Mouse (Mus musculus): ENCODE data around the gene Gca. TPM values are rescaled to one million over a fixed set of nuclear protein-coding genes. Genes with fewer than 3 reads are reported as not detected.

Gca gene
- polyA plus RNA-seq, 1 experiment from 2014 or later, result 3.9 TPM

- H3K4me3 ChIP-seq (ENCODE audit: low read depth, low read length), result no peak overlapping the region
- H3K9me3 ChIP-seq (replicated peaks; ENCODE audit: control insufficient read depth, low read length, poor library complexity, severe bottlenecking), result no peaks in the 10 kb centered on the region
- no peak overlapping the region for H3K27ac ChIP-seq (ENCODE audit: low read length)
- H3K4me1 ChIP-seq (ENCODE audit: control insufficient read depth, insufficient read depth, low read length), result no peaks in the 10 kb centered on the region
- no peaks in the 10 kb centered on the region for H3K36me3 ChIP-seq (ENCODE audit: control insufficient read depth, insufficient read depth, low read length)
- 91% methylated on average over 2 of the region's 2 CpGs for WGBS
- H3K9ac ChIP-seq (ENCODE audit: low read depth, low read length), result no peak overlapping the region
- no peaks in the 10 kb centered on the region for H3K27me3 ChIP-seq (ENCODE audit: control insufficient read depth, insufficient read depth, low read depth, low read length)
- no peak for ATAC-seq
- no peak overlapping the region for H3K4me2 ChIP-seq (ENCODE audit: low read length)
Measured at GRCm38 (mm10) chr2:62727732-62728131, 63.6 kb downstream of the Gca start.

- no peak overlapping the region for H3K4me2 ChIP-seq (ENCODE audit: low read length)
- ATAC-seq, result no peak
- H3K4me3 ChIP-seq (ENCODE audit: low read depth, low read length), result no peak overlapping the region
- H3K9me3 ChIP-seq (replicated peaks; ENCODE audit: control insufficient read depth, low read length, poor library complexity, severe bottlenecking), result no peaks in the 10 kb centered on the region
- H3K27ac ChIP-seq (ENCODE audit: low read length), result no peak overlapping the region
- 77% methylated on average over 1 of the region's 1 CpGs for WGBS
- H3K36me3 ChIP-seq (ENCODE audit: control insufficient read depth, insufficient read depth, low read length), result no peaks in the 10 kb centered on the region
- no peaks in the 10 kb centered on the region for H3K27me3 ChIP-seq (ENCODE audit: control insufficient read depth, insufficient read depth, low read depth, low read length)
- no peaks in the 10 kb centered on the region for H3K4me1 ChIP-seq (ENCODE audit: control insufficient read depth, insufficient read depth, low read length)
- no peak overlapping the region for H3K9ac ChIP-seq (ENCODE audit: low read depth, low read length)
Measured at GRCm38 (mm10) chr2:62730671-62731070, 66.6 kb downstream of the Gca start.

GRCm38 (mm10) chr2:62743098-62743497, 79.0 kb downstream of the Gca start:
- 81% methylated on average over 2 of the region's 2 CpGs for WGBS
- H3K4me1 ChIP-seq (ENCODE audit: control insufficient read depth, insufficient read depth, low read length), result no peaks in the 10 kb centered on the region
- no peaks in the 10 kb centered on the region for H3K36me3 ChIP-seq (ENCODE audit: control insufficient read depth, insufficient read depth, low read length)
- no peak overlapping the region for H3K4me3 ChIP-seq (ENCODE audit: low read depth, low read length)
- no peak for ATAC-seq
- no peak overlapping the region for H3K9ac ChIP-seq (ENCODE audit: low read depth, low read length)
- H3K4me2 ChIP-seq (ENCODE audit: low read length), result no peak overlapping the region
- H3K27me3 ChIP-seq (ENCODE audit: control insufficient read depth, insufficient read depth, low read depth, low read length), result no peaks in the 10 kb centered on the region
- no peak overlapping the region for H3K27ac ChIP-seq (ENCODE audit: low read length)
- no peaks in the 10 kb centered on the region for H3K9me3 ChIP-seq (replicated peaks; ENCODE audit: control insufficient read depth, low read length, poor library complexity, severe bottlenecking)

Other genes starting within 250 kb of the Gca start
- 0.23 and 0.60 TPM in 2 replicates for gene Gcg, start 180.6 kb upstream of the Gca start, polyA plus RNA-seq (2015; fragmentation: Nextera tagmentation; extraction: Ambion mirVana)
- gene Fap, start 90.2 kb upstream of the Gca start, polyA plus RNA-seq (2015; fragmentation: Nextera tagmentation; extraction: Ambion mirVana), result 1.0 and 1.1 TPM in 2 replicates
- 1.2 and 1.4 TPM in 2 replicates for gene Ifih1, start 18.0 kb upstream of the Gca start, polyA plus RNA-seq (2015; fragmentation: Nextera tagmentation; extraction: Ambion mirVana)